Mouse (Mus musculus): ENCODE data around the gene Rpl10. TPM values are rescaled to one million over a fixed set of nuclear protein-coding genes. Genes with fewer than 3 reads are reported as not detected.
A peak's percentile ranks its signal among the peaks of the same experiment; 100 is the strongest.

The Rpl10 gene
- polyA plus RNA-seq, 1 experiment from 2014 or later: 890 TPM

- no peak overlapping the region for H3K4me3 ChIP-seq (ENCODE audit: low read depth, low read length)
- no peaks in the 10 kb centered on the region for H3K36me3 ChIP-seq (replicated peaks; ENCODE audit: control insufficient read depth, insufficient read depth, low read depth, low read length)
- no peak for DNase-seq (ENCODE audit: low spot score)
- H3K9ac ChIP-seq (replicated peaks; ENCODE audit: low read length): no peak overlapping the region
- no peak for ATAC-seq (replicated peaks; ENCODE audit: insufficient number of reproducible peaks, low FRiP score, low TSS enrichment, low read depth)
- no peak overlapping the region for H3K27ac ChIP-seq (replicated peaks; ENCODE audit: low read depth, low read length)
- H3K4me2 ChIP-seq (ENCODE audit: low read depth, low read length): no peak overlapping the region
- WGBS: 88% methylated on average over 3 of the region's 3 CpGs
- no peaks in the 10 kb centered on the region for H3K9me3 ChIP-seq (replicated peaks; ENCODE audit: control insufficient read depth, low read length)
- H3K27me3 ChIP-seq (ENCODE audit: control insufficient read depth, insufficient read depth, low read length): no peaks in the 10 kb centered on the region
- H3K4me1 ChIP-seq (ENCODE audit: control insufficient read depth, insufficient read depth, low read length): no peaks in the 10 kb centered on the region
Observed at GRCm38 (mm10) chrX:74257746-74258145, 12.9 kb upstream of the Rpl10 start.

GRCm38 (mm10) chrX:74269736-74270061 lies 913 bp upstream of the Rpl10 start:
- no peaks in the 10 kb centered on the region for H3K9me3 ChIP-seq (replicated peaks; ENCODE audit: control insufficient read depth, low read length)
- no peaks in the 10 kb centered on the region for H3K36me3 ChIP-seq (replicated peaks; ENCODE audit: control insufficient read depth, insufficient read depth, low read depth, low read length)
- no peaks in the 10 kb centered on the region for H3K4me1 ChIP-seq (ENCODE audit: control insufficient read depth, insufficient read depth, low read length)
- H3K4me3 ChIP-seq (ENCODE audit: low read depth, low read length): peak overlapping the region; percentile 54
- H3K27ac ChIP-seq (replicated peaks; ENCODE audit: low read depth, low read length): peak overlapping the region; percentile 75
- peak overlapping the region; percentile 42 for H3K4me2 ChIP-seq (ENCODE audit: low read depth, low read length)
- peak; percentile 30; the same call in 1 of the 2 replicates for ATAC-seq (replicated peaks; ENCODE audit: insufficient number of reproducible peaks, low FRiP score, low TSS enrichment, low read depth)
- DNase-seq (ENCODE audit: low spot score): no peak
- peak overlapping the region; percentile 60 for H3K9ac ChIP-seq (replicated peaks; ENCODE audit: low read length)
- H3K27me3 ChIP-seq (ENCODE audit: control insufficient read depth, insufficient read depth, low read length): no peaks in the 10 kb centered on the region
- WGBS: 27% methylated on average over 3 of the region's 3 CpGs

- peak overlapping the region; percentile 41; the same call in 1 of the 2 replicates for H3K27ac ChIP-seq (replicated peaks; ENCODE audit: low read depth, low read length)
- H3K27me3 ChIP-seq (ENCODE audit: control insufficient read depth, insufficient read depth, low read length): no peaks in the 10 kb centered on the region
- peak overlapping the region; percentile 54 for H3K4me3 ChIP-seq (ENCODE audit: low read depth, low read length)
- DNase-seq (ENCODE audit: low spot score) (peak; percentile 41), ATAC-seq (replicated peaks; ENCODE audit: insufficient number of reproducible peaks, low FRiP score, low TSS enrichment, low read depth) (no peak)
- peak overlapping the region; percentile 42 for H3K4me2 ChIP-seq (ENCODE audit: low read depth, low read length)
- 13% methylated on average over 27 of the region's 27 CpGs for WGBS
- H3K4me1 ChIP-seq (ENCODE audit: control insufficient read depth, insufficient read depth, low read length): no peaks in the 10 kb centered on the region
- no peaks in the 10 kb centered on the region for H3K36me3 ChIP-seq (replicated peaks; ENCODE audit: control insufficient read depth, insufficient read depth, low read depth, low read length)
- no peaks in the 10 kb centered on the region for H3K9me3 ChIP-seq (replicated peaks; ENCODE audit: control insufficient read depth, low read length)
- H3K9ac ChIP-seq (replicated peaks; ENCODE audit: low read length): peak overlapping the region; percentile 79
Observed at GRCm38 (mm10) chrX:74270902-74271551, 415 bp downstream of the Rpl10 start.

- no peak overlapping the region for H3K9ac ChIP-seq (replicated peaks; ENCODE audit: low read length)
- H3K27me3 ChIP-seq (ENCODE audit: control insufficient read depth, insufficient read depth, low read length): no peaks in the 10 kb centered on the region
- DNase-seq (ENCODE audit: low spot score) (no peak), ATAC-seq (replicated peaks; ENCODE audit: insufficient number of reproducible peaks, low FRiP score, low TSS enrichment, low read depth) (no peak)
- H3K4me1 ChIP-seq (ENCODE audit: control insufficient read depth, insufficient read depth, low read length): no peaks in the 10 kb centered on the region
- no peaks in the 10 kb centered on the region for H3K9me3 ChIP-seq (replicated peaks; ENCODE audit: control insufficient read depth, low read length)
- H3K4me2 ChIP-seq (ENCODE audit: low read depth, low read length): no peak overlapping the region
- no peak overlapping the region for H3K27ac ChIP-seq (replicated peaks; ENCODE audit: low read depth, low read length)
- no peak overlapping the region for H3K4me3 ChIP-seq (ENCODE audit: low read depth, low read length)
- H3K36me3 ChIP-seq (replicated peaks; ENCODE audit: control insufficient read depth, insufficient read depth, low read depth, low read length): no peaks in the 10 kb centered on the region
- WGBS: 32% methylated on average over 10 of the region's 10 CpGs
Observed at GRCm38 (mm10) chrX:74273422-74274322, 3.1 kb downstream of the Rpl10 start.

- no peaks in the 10 kb centered on the region for H3K4me1 ChIP-seq (ENCODE audit: control insufficient read depth, insufficient read depth, low read length)
- no peak overlapping the region for H3K27ac ChIP-seq (replicated peaks; ENCODE audit: low read depth, low read length)
- ATAC-seq (replicated peaks; ENCODE audit: insufficient number of reproducible peaks, low FRiP score, low TSS enrichment, low read depth) (no peak), DNase-seq (ENCODE audit: low spot score) (no peak)
- H3K9ac ChIP-seq (replicated peaks; ENCODE audit: low read length): no peak overlapping the region
- no peak overlapping the region for H3K4me3 ChIP-seq (ENCODE audit: low read depth, low read length)
- H3K4me2 ChIP-seq (ENCODE audit: low read depth, low read length): no peak overlapping the region
- no peaks in the 10 kb centered on the region for H3K9me3 ChIP-seq (replicated peaks; ENCODE audit: control insufficient read depth, low read length)
- no peaks in the 10 kb centered on the region for H3K27me3 ChIP-seq (ENCODE audit: control insufficient read depth, insufficient read depth, low read length)
- H3K36me3 ChIP-seq (replicated peaks; ENCODE audit: control insufficient read depth, insufficient read depth, low read depth, low read length): no peaks in the 10 kb centered on the region
- WGBS: 66% methylated on average over 6 of the region's 8 CpGs
Observed at GRCm38 (mm10) chrX:74277916-74278315, 7.3 kb downstream of the Rpl10 start.

GRCm38 (mm10) chrX:74281041-74281731 lies 10.6 kb downstream of the Rpl10 start:
- Histone ChIP-seq H3K4me3 (ENCODE audit: low read depth, low read length) (peak overlapping the region; percentile 57), H3K9ac (replicated peaks; ENCODE audit: low read length) (peak overlapping the region; percentile 54), H3K36me3 (replicated peaks; ENCODE audit: control insufficient read depth, insufficient read depth, low read depth, low read length) (no peaks in the 10 kb centered on the region), H3K4me2 (ENCODE audit: low read depth, low read length) (peak overlapping the region; percentile 60), H3K4me1 (ENCODE audit: control insufficient read depth, insufficient read depth, low read length) (no peaks in the 10 kb centered on the region), H3K9me3 (replicated peaks; ENCODE audit: control insufficient read depth, low read length) (no peaks in the 10 kb centered on the region), H3K27ac (replicated peaks; ENCODE audit: low read depth, low read length) (no peak overlapping the region), H3K27me3 (ENCODE audit: control insufficient read depth, insufficient read depth, low read length) (no peaks in the 10 kb centered on the region)
- 12% methylated on average over 14 of the region's 14 CpGs for WGBS
- ATAC-seq (replicated peaks; ENCODE audit: insufficient number of reproducible peaks, low FRiP score, low TSS enrichment, low read depth) (no peak), DNase-seq (ENCODE audit: low spot score) (no peak)

- WGBS: 13% methylated on average over 16 of the region's 16 CpGs
- peak within 1 kb of the TSS; percentile 60 for H3K4me2 ChIP-seq (ENCODE audit: low read depth, low read length)
- no peaks in the 10 kb centered on the region for H3K4me1 ChIP-seq (ENCODE audit: control insufficient read depth, insufficient read depth, low read length)
- peak within 1 kb of the TSS; percentile 70 for H3K9ac ChIP-seq (replicated peaks; ENCODE audit: low read length)
- ATAC-seq (replicated peaks; ENCODE audit: insufficient number of reproducible peaks, low FRiP score, low TSS enrichment, low read depth): peak; percentile 88
- no peaks in the 10 kb centered on the region for H3K9me3 ChIP-seq (replicated peaks; ENCODE audit: control insufficient read depth, low read length)
- no peak within 1 kb of the TSS; the same call in none of the 2 replicates for H3K27ac ChIP-seq (replicated peaks; ENCODE audit: low read depth, low read length)
- H3K36me3 ChIP-seq (replicated peaks; ENCODE audit: control insufficient read depth, insufficient read depth, low read depth, low read length): no peaks in the 10 kb centered on the region
- H3K27me3 ChIP-seq (ENCODE audit: control insufficient read depth, insufficient read depth, low read length): no peaks in the 10 kb centered on the region
- DNase-seq (ENCODE audit: low spot score): peak; percentile 71
- H3K4me3 ChIP-seq (ENCODE audit: low read depth, low read length): peak within 1 kb of the TSS; percentile 57
Observed at GRCm38 (mm10) chrX:74281732-74282394, 11.3 kb downstream of the Rpl10 start, which contains the start of the genes Taz and Dnase1l1. Gene Taz, plus strand, starts transcription at chrX:74281912. Gene Dnase1l1, minus strand, starts transcription at chrX:74282337.
